Mouse (Mus musculus): ENCODE results near the gene Dlg2. TPM values are rescaled to one million over a fixed set of nuclear protein-coding genes. Genes with fewer than 3 reads are reported as not detected.

Dlg2 gene
- total and polyA plus RNA-seq, 2 experiments from 2014 or later = 26.3 to 169 TPM

GRCm38 (mm10) chr7:92220619-92221018 is 1744.1 kb downstream of the Dlg2 start:
- ATAC-seq (no peak), DNase-seq (no peak)
- H3K27me3 ChIP-seq (ENCODE audit: insufficient read depth, low read length) = no peaks in the 10 kb centered on the region
- TF ChIP-seq CTCF (IDR thresholded peaks at IDR 0.05; ENCODE audit: low read depth) = no peak
- H3K9ac ChIP-seq = no peak overlapping the region
- no peak overlapping the region for H3K4me3 ChIP-seq (ENCODE audit: low read depth, low read length)
- H3K36me3 ChIP-seq (ENCODE audit: insufficient read depth) = no peaks in the 10 kb centered on the region
- H3K9me3 ChIP-seq (ENCODE audit: low read length) = no peaks in the 10 kb centered on the region
- H3K4me1 ChIP-seq (ENCODE audit: insufficient read depth) = no peaks in the 10 kb centered on the region
- H3K27ac ChIP-seq (ENCODE audit: low read depth, low read length) = no peak overlapping the region
- no peak overlapping the region for H3K4me2 ChIP-seq (ENCODE audit: low read depth)

GRCm38 (mm10) chr7:92234476-92235202 is 1758.2 kb downstream of the Dlg2 start:
- peak overlapping the region; percentile 62 for H3K9ac ChIP-seq
- TF ChIP-seq CTCF (IDR thresholded peaks at IDR 0.05; ENCODE audit: low read depth) = no peak
- no peaks in the 10 kb centered on the region for H3K27me3 ChIP-seq (ENCODE audit: insufficient read depth, low read length)
- peak; percentile 74 for DNase-seq
- ATAC-seq = peak; percentile 92
- H3K4me3 ChIP-seq (ENCODE audit: low read depth, low read length) = peak overlapping the region; percentile 52
- WGBS = 23% methylated on average over 11 of the region's 11 CpGs
- no peaks in the 10 kb centered on the region; the same call in 1 of the 2 replicates for H3K4me1 ChIP-seq (ENCODE audit: insufficient read depth)
- peak overlapping the region; percentile 58 for H3K4me2 ChIP-seq (ENCODE audit: low read depth)
- peak overlapping the region; percentile 78 for H3K27ac ChIP-seq (ENCODE audit: low read depth, low read length)
- H3K9me3 ChIP-seq (ENCODE audit: low read length) = no peaks in the 10 kb centered on the region
- H3K36me3 ChIP-seq (ENCODE audit: insufficient read depth) = no peaks in the 10 kb centered on the region

GRCm38 (mm10) chr7:92235541-92236031 is 1759.1 kb downstream of the Dlg2 start:
- DNase-seq = peak; percentile 63
- H3K27me3 ChIP-seq (ENCODE audit: insufficient read depth, low read length) = no peaks in the 10 kb centered on the region
- peak; percentile 52 for ATAC-seq
- WGBS = 7% methylated on average over 12 of the region's 12 CpGs
- H3K9me3 ChIP-seq (ENCODE audit: low read length) = no peaks in the 10 kb centered on the region
- no peaks in the 10 kb centered on the region for H3K36me3 ChIP-seq (ENCODE audit: insufficient read depth)
- H3K27ac ChIP-seq (ENCODE audit: low read depth, low read length) = peak overlapping the region; percentile 78
- no peak for TF ChIP-seq CTCF (IDR thresholded peaks at IDR 0.05; ENCODE audit: low read depth)
- H3K4me1 ChIP-seq (ENCODE audit: insufficient read depth) = no peaks in the 10 kb centered on the region; the same call in 1 of the 2 replicates
- H3K9ac ChIP-seq = peak overlapping the region; percentile 62
- H3K4me3 ChIP-seq (ENCODE audit: low read depth, low read length) = peak overlapping the region; percentile 52
- H3K4me2 ChIP-seq (ENCODE audit: low read depth) = peak overlapping the region; percentile 58

GRCm38 (mm10) chr7:92240908-92241307 is 1764.4 kb downstream of the Dlg2 start:
- WGBS = 93% methylated on average over 2 of the region's 2 CpGs
- Histone ChIP-seq H3K27ac (ENCODE audit: low read depth, low read length) (no peak overlapping the region), H3K4me3 (ENCODE audit: low read depth, low read length) (no peak overlapping the region), H3K4me1 (ENCODE audit: insufficient read depth) (no peaks in the 10 kb centered on the region; the same call in 1 of the 2 replicates), H3K27me3 (ENCODE audit: insufficient read depth, low read length) (no peaks in the 10 kb centered on the region), H3K4me2 (ENCODE audit: low read depth) (no peak overlapping the region), H3K9me3 (ENCODE audit: low read length) (no peaks in the 10 kb centered on the region), H3K9ac (no peak overlapping the region), H3K36me3 (ENCODE audit: insufficient read depth) (no peaks in the 10 kb centered on the region)
- TF ChIP-seq CTCF (IDR thresholded peaks at IDR 0.05; ENCODE audit: low read depth) = no peak
- ATAC-seq = no peak
- no peak for DNase-seq

- no peak overlapping the region for H3K27ac ChIP-seq (ENCODE audit: low read depth, low read length)
- no peaks in the 10 kb centered on the region for H3K36me3 ChIP-seq (ENCODE audit: insufficient read depth)
- no peaks in the 10 kb centered on the region for H3K27me3 ChIP-seq (ENCODE audit: insufficient read depth, low read length)
- no peak for TF ChIP-seq CTCF (IDR thresholded peaks at IDR 0.05; ENCODE audit: low read depth)
- no peak overlapping the region for H3K9ac ChIP-seq
- no peaks in the 10 kb centered on the region for H3K4me1 ChIP-seq (ENCODE audit: insufficient read depth)
- DNase-seq (no peak), ATAC-seq (no peak)
- 92% methylated on average over 3 of the region's 3 CpGs for WGBS
- H3K4me2 ChIP-seq (ENCODE audit: low read depth) = no peak overlapping the region
- H3K9me3 ChIP-seq (ENCODE audit: low read length) = no peaks in the 10 kb centered on the region
- no peak overlapping the region for H3K4me3 ChIP-seq (ENCODE audit: low read depth, low read length)
Measured at GRCm38 (mm10) chr7:92247594-92247993, 1771.1 kb downstream of the Dlg2 start.

- no peak overlapping the region for H3K4me3 ChIP-seq (ENCODE audit: low read depth, low read length)
- no peak overlapping the region for H3K27ac ChIP-seq (ENCODE audit: low read depth, low read length)
- no peak overlapping the region for H3K9ac ChIP-seq
- no peak for DNase-seq
- no peak for ATAC-seq
- H3K27me3 ChIP-seq (ENCODE audit: insufficient read depth, low read length) = no peaks in the 10 kb centered on the region
- H3K4me2 ChIP-seq (ENCODE audit: low read depth) = no peak overlapping the region
- no peak for TF ChIP-seq CTCF (IDR thresholded peaks at IDR 0.05; ENCODE audit: low read depth)
- no peaks in the 10 kb centered on the region for H3K9me3 ChIP-seq (ENCODE audit: low read length)
- no peaks in the 10 kb centered on the region for H3K4me1 ChIP-seq (ENCODE audit: insufficient read depth)
- 79% methylated on average over 5 of the region's 5 CpGs for WGBS
- H3K36me3 ChIP-seq (ENCODE audit: insufficient read depth) = no peaks in the 10 kb centered on the region
Measured at GRCm38 (mm10) chr7:92248619-92249018, 1772.1 kb downstream of the Dlg2 start.

GRCm38 (mm10) chr7:92258148-92258547 is 1781.7 kb downstream of the Dlg2 start:
- Histone ChIP-seq H3K4me1 (ENCODE audit: insufficient read depth) (no peaks in the 10 kb centered on the region), H3K36me3 (ENCODE audit: insufficient read depth) (no peaks in the 10 kb centered on the region), H3K27ac (ENCODE audit: low read depth, low read length) (no peak overlapping the region), H3K9me3 (ENCODE audit: low read length) (no peaks in the 10 kb centered on the region), H3K4me3 (ENCODE audit: low read depth, low read length) (no peak overlapping the region), H3K27me3 (ENCODE audit: insufficient read depth, low read length) (no peaks in the 10 kb centered on the region), H3K9ac (no peak overlapping the region), H3K4me2 (ENCODE audit: low read depth) (no peak overlapping the region)
- WGBS = 85% methylated on average over 4 of the region's 4 CpGs
- TF ChIP-seq CTCF (IDR thresholded peaks at IDR 0.05; ENCODE audit: low read depth) = no peak
- ATAC-seq = no peak
- DNase-seq = no peak
